Mouse (Mus musculus) right cerebral cortex, adult 18-20 months (tissue): ENCODE data around the gene Dctn3.

Source experiments
- DNase-seq: peaks from one replicate; pipeline ENCODE4 v3.0.0; 2022; ENCODE audit warnings: mixed read lengths

Gene Dctn3

DNA sequence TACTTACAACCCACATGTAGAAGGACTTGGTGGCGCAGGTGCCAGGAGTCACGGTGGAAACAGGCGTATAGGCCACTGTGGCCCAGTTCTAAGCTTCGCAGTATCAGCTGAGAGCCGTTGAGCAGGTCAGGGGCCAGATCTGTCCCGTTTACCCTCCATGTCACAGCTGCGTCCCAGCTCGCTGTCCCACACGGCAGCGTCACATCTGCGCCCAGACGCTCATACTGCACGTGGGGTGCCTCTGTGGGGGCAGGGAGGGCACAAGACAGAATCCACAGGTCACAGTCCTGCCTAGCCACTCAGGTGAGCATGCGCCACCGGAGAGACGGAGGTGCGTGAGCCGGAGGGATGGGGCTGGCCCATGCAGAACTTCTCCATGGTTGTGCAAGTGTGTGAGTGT is 52.1 kb downstream of the Dctn3 start:
- no peak for DNase-seq

DNA sequence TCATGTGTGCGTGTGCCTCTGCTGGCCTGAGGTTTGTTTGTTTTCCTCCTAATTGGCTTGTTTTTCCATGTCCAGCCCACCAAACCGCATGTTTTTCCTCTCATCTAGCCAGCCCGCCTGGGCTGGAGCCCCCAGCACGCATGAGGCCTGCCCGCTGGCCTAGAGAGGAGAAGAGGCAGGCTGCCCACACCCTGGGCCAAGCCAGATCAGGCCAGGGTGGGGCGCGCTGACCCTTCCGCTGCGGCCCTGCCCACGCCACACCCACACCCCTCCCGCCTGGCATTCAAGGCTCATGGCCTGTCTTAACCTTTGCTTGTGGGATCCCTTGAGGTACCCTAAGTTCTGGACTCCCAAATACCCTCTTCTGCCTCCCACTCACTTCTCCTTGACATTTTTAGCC is 56.3 kb downstream of the Dctn3 start:
- DNase-seq, result no peak

DNA sequence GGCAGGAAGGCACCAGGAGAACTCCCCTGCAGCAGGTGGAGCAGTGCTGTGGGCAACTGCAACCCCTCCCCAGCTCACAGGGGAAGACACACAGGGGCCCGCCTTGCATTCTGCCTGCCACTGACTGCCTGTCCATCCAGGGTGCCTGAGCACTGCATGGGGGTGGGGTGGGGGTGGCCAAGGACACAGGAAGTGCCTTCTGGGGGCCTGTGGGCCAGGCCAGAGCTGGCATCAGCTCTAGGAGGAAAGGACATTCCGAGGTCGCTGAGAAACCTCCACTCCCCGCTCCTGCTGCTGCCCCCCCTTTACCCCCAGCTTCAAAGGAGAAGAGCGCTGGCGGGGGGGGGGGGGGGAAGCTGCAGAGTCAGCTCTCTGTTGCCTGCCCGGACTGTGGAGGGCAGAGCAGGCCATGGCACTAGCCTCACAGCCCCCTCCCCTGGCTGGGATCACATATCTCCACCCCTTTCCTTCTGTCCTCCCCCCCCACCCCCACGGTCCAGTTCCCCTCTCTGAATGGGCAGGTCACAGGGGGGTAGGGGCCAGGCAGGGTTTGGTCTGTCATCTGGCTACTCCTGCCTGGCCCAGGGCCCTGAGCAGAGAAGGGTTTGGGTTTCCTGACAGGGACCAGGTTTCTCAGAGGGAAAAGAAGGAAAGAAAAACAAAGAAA is 57.8 kb downstream of the Dctn3 start:
- DNase-seq, result no peak
